Mouse (Mus musculus): Measurements from ENCODE around the gene Ckap2l.

GRCm38 (mm10) chr2:129226296-129226851 lies 70.6 kb downstream of the Ckap2l start:
- TF ChIP-seq CTCF (IDR thresholded peaks at IDR 0.05; ENCODE audit: low read depth) (no peak), EP300 (IDR thresholded peaks at IDR 0.05; ENCODE audit: low read depth) (peak; percentile 97)

Data from liver, postnatal 0 days (tissue).